Mouse (Mus musculus) cortical plate, adult 2 months (tissue): Measurements from ENCODE around the gene Thrap3.

Source experiments
- CTCF ChIP-seq: fragments of 200-500 bp; IDR thresholded peaks from 2 replicates; pipeline ENCODE4 v1.5.1; 2011; ENCODE audit warnings: mild to moderate bottlenecking, control low read depth, low read length; ENCODE audit not compliant: insufficient read depth; ENCODE audit errors: extremely low read depth
- POLR2A ChIP-seq: fragments of 200-500 bp; IDR thresholded peaks from 2 replicates; pipeline ENCODE4 v1.6.1; 2011; ENCODE audit warnings: mild to moderate bottlenecking, low read length, control low read depth; ENCODE audit not compliant: insufficient read depth; ENCODE audit errors: extremely low read depth

DNA sequence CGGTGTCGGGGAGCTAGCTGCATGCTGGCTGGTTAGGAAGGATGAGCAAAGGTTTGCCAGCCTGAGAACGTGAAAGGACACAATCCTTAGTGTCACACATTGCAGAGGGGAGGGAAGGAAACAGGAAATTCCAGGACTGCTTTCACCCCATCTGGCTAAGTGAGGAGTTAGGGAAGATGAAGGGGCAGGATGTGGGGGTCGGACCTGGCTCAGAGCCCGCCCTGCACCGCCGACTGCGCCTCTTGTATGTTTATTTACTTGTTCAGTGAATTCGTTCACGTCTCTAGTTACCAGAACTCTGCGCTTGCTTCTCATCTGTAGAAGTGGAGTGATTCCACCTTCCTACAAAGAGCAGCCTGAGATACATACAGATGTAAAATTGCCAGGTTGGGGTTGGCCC, 72.1 kb downstream of the Thrap3 start:
- TF ChIP-seq CTCF (no peak), POLR2A (no peak)
